Mouse (Mus musculus) spleen, postnatal 14 days (tissue): Measurements from ENCODE around the gene Bcl6b.

Source experiments
- DNase-seq, 2 experiments: peaks; one replicate each; pipeline ENCODE4 v3.0.0; 2021 to 2022; ENCODE audit warnings: low spot score in 2 of 2

Bcl6b gene

GRCm38 (mm10) chr11:70212896-70213295 lies 16.7 kb downstream of the Bcl6b start:
- DNase-seq, result peak in 1 of 2 experiments; percentile 54

GRCm38 (mm10) chr11:70212423-70212822 lies 17.2 kb downstream of the Bcl6b start, which contains the start of gene Slc16a11:
Slc16a11 (plus strand) TSS chr11:70212752.
- no peak for DNase-seq

GRCm38 (mm10) chr11:70211972-70212371 lies 17.6 kb downstream of the Bcl6b start:
- no peak for DNase-seq

- DNase-seq, result no peak
Measured at GRCm38 (mm10) chr11:70210681-70211080, 18.9 kb downstream of the Bcl6b start.

- DNase-seq, result no peak
Measured at GRCm38 (mm10) chr11:70208778-70209388, 20.7 kb downstream of the Bcl6b start.

- no peak for DNase-seq
Measured at GRCm38 (mm10) chr11:70207283-70207682, 22.3 kb downstream of the Bcl6b start.

- no peak for DNase-seq
Measured at GRCm38 (mm10) chr11:70206801-70207200, 22.8 kb downstream of the Bcl6b start.

GRCm38 (mm10) chr11:70201691-70202090 lies 27.9 kb downstream of the Bcl6b start:
- DNase-seq, result peak; percentile 46 to 72

GRCm38 (mm10) chr11:70200036-70200608 lies 29.5 kb downstream of the Bcl6b start:
- DNase-seq, result no peak

- no peak for DNase-seq
Measured at GRCm38 (mm10) chr11:70199107-70199506, 30.5 kb downstream of the Bcl6b start.

- no peak for DNase-seq
Measured at GRCm38 (mm10) chr11:70198332-70198731, 31.3 kb downstream of the Bcl6b start.

GRCm38 (mm10) chr11:70193354-70194285 lies 36.0 kb downstream of the Bcl6b start:
- no peak for DNase-seq

GRCm38 (mm10) chr11:70192157-70192556 lies 37.4 kb downstream of the Bcl6b start:
- no peak for DNase-seq

GRCm38 (mm10) chr11:70191188-70191587 lies 38.4 kb downstream of the Bcl6b start:
- no peak for DNase-seq

- DNase-seq, result no peak
Measured at GRCm38 (mm10) chr11:70189319-70190134, 40.1 kb downstream of the Bcl6b start.

GRCm38 (mm10) chr11:70185120-70185519 lies 44.5 kb downstream of the Bcl6b start:
- no peak for DNase-seq

- DNase-seq, result no peak
Measured at GRCm38 (mm10) chr11:70180496-70180895, 49.1 kb downstream of the Bcl6b start.

GRCm38 (mm10) chr11:70179401-70179800 lies 50.2 kb downstream of the Bcl6b start:
- DNase-seq, result no peak

GRCm38 (mm10) chr11:70178756-70179155 lies 50.8 kb downstream of the Bcl6b start:
- no peak for DNase-seq

- no peak for DNase-seq
Measured at GRCm38 (mm10) chr11:70178311-70178710, 51.3 kb downstream of the Bcl6b start.

- DNase-seq, result peak in 1 of 2 experiments; percentile 11
Measured at GRCm38 (mm10) chr11:70177647-70178046, 52.0 kb downstream of the Bcl6b start.

GRCm38 (mm10) chr11:70174491-70174890 lies 55.1 kb downstream of the Bcl6b start:
- no peak for DNase-seq
